Mouse (Mus musculus) megakaryocyte, embryonic 14.5 days (primary cell): ENCODE results near the gene AC109138.7. TPM values are rescaled to one million over a fixed set of nuclear protein-coding genes. Genes with fewer than 3 reads are reported as not detected.

Experiments used
- H3K27me3 ChIP-seq: replicated peaks from 2 replicates; pipeline ENCODE3; 2012; ENCODE audit warnings: inconsistent platforms
- H3K36me3 ChIP-seq: replicated peaks from 2 replicates; pipeline ENCODE3; 2012; ENCODE audit warnings: low read length, inconsistent platforms, mixed read lengths
- H3K4me1 ChIP-seq: 2 replicates; pipeline ENCODE4 v1.6.1; 2012; ENCODE audit warnings: inconsistent platforms
- H3K4me3 ChIP-seq: replicated peaks from 2 replicates; pipeline ENCODE3; 2012; ENCODE audit warnings: moderate library complexity, mild to moderate bottlenecking, inconsistent platforms
- H3K9me3 ChIP-seq: 2 replicates; pipeline ENCODE4 v1.6.1; 2012; ENCODE audit warnings: inconsistent platforms
- FLI1 ChIP-seq: IDR thresholded peaks from 2 replicates; pipeline ENCODE4 v1.6.1; 2012; ENCODE audit warnings: low read length, inconsistent platforms, mixed read lengths
- GATA1 ChIP-seq: IDR thresholded peaks from 3 replicates; pipeline ENCODE4 v1.6.1; 2012; ENCODE audit warnings: mixed read lengths, low read length, inconsistent platforms, borderline replicate concordance
- polyA plus RNA-seq: library from polyadenylated mRNA; stranded (reverse); fragments of >175 nt; gene quantifications from 2 replicates; pipeline ENCODE4 v1.2.3, GENCODE M21; 2012; ENCODE audit warnings: low replicate concordance; ENCODE audit not compliant: insufficient read depth

Gene AC109138.7
- polyA plus RNA-seq, 1 experiment, result 73.0 TPM

- Histone ChIP-seq H3K9me3 (no peaks in the 10 kb centered on the region), H3K4me3 (peak overlapping the region; percentile 98), H3K27me3 (no peaks in the 10 kb centered on the region), H3K4me1 (peaks cover 88% of the 10 kb centered on the region), H3K36me3 (peaks cover 69% of the 10 kb centered on the region)
- TF ChIP-seq GATA1 (no peak), FLI1 (no peak)
Observed at GRCm38 (mm10) chr19:4192251-4192985, 21.7 kb upstream of the AC109138.7 start.

- Histone ChIP-seq H3K27me3 (no peaks in the 10 kb centered on the region), H3K9me3 (no peaks in the 10 kb centered on the region), H3K4me1 (peaks cover 87% of the 10 kb centered on the region), H3K36me3 (peaks cover 69% of the 10 kb centered on the region), H3K4me3 (peak overlapping the region; percentile 98)
- no peak for TF ChIP-seq GATA1
- no peak for TF ChIP-seq FLI1
Observed at GRCm38 (mm10) chr19:4193129-4193528, 21.0 kb upstream of the AC109138.7 start.

- TF ChIP-seq FLI1, result no peak
- Histone ChIP-seq H3K4me1 (peaks cover 82% of the 10 kb centered on the region), H3K36me3 (peaks cover 71% of the 10 kb centered on the region), H3K9me3 (no peaks in the 10 kb centered on the region), H3K4me3 (peak overlapping the region; percentile 98), H3K27me3 (no peaks in the 10 kb centered on the region)
Observed at GRCm38 (mm10) chr19:4194021-4194724, 20.0 kb upstream of the AC109138.7 start.

- TF ChIP-seq GATA1 (no peak), FLI1 (no peak)
- Histone ChIP-seq H3K4me1 (peaks cover 82% of the 10 kb centered on the region), H3K36me3 (peaks cover 74% of the 10 kb centered on the region), H3K4me3 (peak overlapping the region; percentile 14), H3K9me3 (no peaks in the 10 kb centered on the region), H3K27me3 (no peaks in the 10 kb centered on the region)
Observed at GRCm38 (mm10) chr19:4194776-4195650, 19.1 kb upstream of the AC109138.7 start.

GRCm38 (mm10) chr19:4196048-4196447 is 18.1 kb upstream of the AC109138.7 start:
- no peak overlapping the region for H3K4me3 ChIP-seq
- H3K27me3 ChIP-seq, result no peaks in the 10 kb centered on the region
- no peak for TF ChIP-seq GATA1
- no peak for TF ChIP-seq FLI1
- peaks cover 82% of the 10 kb centered on the region for H3K36me3 ChIP-seq
- H3K9me3 ChIP-seq, result no peaks in the 10 kb centered on the region
- H3K4me1 ChIP-seq, result peaks cover 82% of the 10 kb centered on the region

- H3K36me3 ChIP-seq, result peaks cover 82% of the 10 kb centered on the region
- no peaks in the 10 kb centered on the region for H3K27me3 ChIP-seq
- no peak for TF ChIP-seq FLI1
- no peak for TF ChIP-seq GATA1
- H3K9me3 ChIP-seq, result no peaks in the 10 kb centered on the region
- no peak overlapping the region for H3K4me3 ChIP-seq
- H3K4me1 ChIP-seq, result peaks cover 82% of the 10 kb centered on the region
Observed at GRCm38 (mm10) chr19:4196548-4196947, 17.6 kb upstream of the AC109138.7 start.

GRCm38 (mm10) chr19:4197180-4197579 is 17.0 kb upstream of the AC109138.7 start:
- Histone ChIP-seq H3K9me3 (no peaks in the 10 kb centered on the region), H3K36me3 (peaks cover 82% of the 10 kb centered on the region), H3K27me3 (no peaks in the 10 kb centered on the region), H3K4me1 (peaks cover 87% of the 10 kb centered on the region), H3K4me3 (no peak overlapping the region)
- TF ChIP-seq GATA1 (no peak), FLI1 (no peak)

GRCm38 (mm10) chr19:4201291-4201909 is 12.8 kb upstream of the AC109138.7 start, which contains the start of gene Rad9a:
Rad9a (minus strand) TSS chr19:4201662.
- H3K27me3 ChIP-seq, result peaks cover 17% of the 10 kb centered on the region
- peak within 1 kb of the TSS; percentile 98 for H3K4me3 ChIP-seq
- TF ChIP-seq FLI1 (no peak), GATA1 (no peak)
- no peaks in the 10 kb centered on the region for H3K9me3 ChIP-seq
- H3K4me1 ChIP-seq, result peaks cover 79% of the 10 kb centered on the region
- H3K36me3 ChIP-seq, result peaks cover 44% of the 10 kb centered on the region

GRCm38 (mm10) chr19:4202149-4202548 is 12.0 kb upstream of the AC109138.7 start:
- TF ChIP-seq GATA1 (no peak), FLI1 (no peak)
- H3K4me1 ChIP-seq, result peaks cover 76% of the 10 kb centered on the region
- H3K9me3 ChIP-seq, result no peaks in the 10 kb centered on the region

More at GRCm38 (mm10) chr19:4202149-4202548, 12.0 kb upstream of the AC109138.7 start:
- peaks cover 36% of the 10 kb centered on the region for H3K36me3 ChIP-seq
- peak overlapping the region; percentile 98 for H3K4me3 ChIP-seq
- H3K27me3 ChIP-seq, result peaks cover 22% of the 10 kb centered on the region
